Mouse (Mus musculus): ENCODE measurements around the gene Prkcd. TPM values are rescaled to one million over a fixed set of nuclear protein-coding genes. Genes with fewer than 3 reads are reported as not detected.

Gene Prkcd
- 100 to 1,000 TPM in 1 of 2 experiments, 10 to 100 TPM in 1; 80.9 to 129 TPM for total RNA-seq (2021)
- long read RNA-seq, experiment 1, transcript Prkcd-207 (18 exons, 2,777 nt): major isoform, 83 of 114 reads
- long read RNA-seq, experiment 1, partial matches to known transcripts: 10 of 114 reads
- long read RNA-seq, experiment 1, other reads (novel, unspliced or antisense): 14 of 114 reads
- long read RNA-seq, experiment 2, transcript Prkcd-207 (18 exons, 2,777 nt): major isoform, 56 of 80 reads
- long read RNA-seq, experiment 2, partial matches to known transcripts: 7 of 80 reads
- long read RNA-seq, experiment 2, other reads (novel, unspliced or antisense): 11 of 80 reads

DNA sequence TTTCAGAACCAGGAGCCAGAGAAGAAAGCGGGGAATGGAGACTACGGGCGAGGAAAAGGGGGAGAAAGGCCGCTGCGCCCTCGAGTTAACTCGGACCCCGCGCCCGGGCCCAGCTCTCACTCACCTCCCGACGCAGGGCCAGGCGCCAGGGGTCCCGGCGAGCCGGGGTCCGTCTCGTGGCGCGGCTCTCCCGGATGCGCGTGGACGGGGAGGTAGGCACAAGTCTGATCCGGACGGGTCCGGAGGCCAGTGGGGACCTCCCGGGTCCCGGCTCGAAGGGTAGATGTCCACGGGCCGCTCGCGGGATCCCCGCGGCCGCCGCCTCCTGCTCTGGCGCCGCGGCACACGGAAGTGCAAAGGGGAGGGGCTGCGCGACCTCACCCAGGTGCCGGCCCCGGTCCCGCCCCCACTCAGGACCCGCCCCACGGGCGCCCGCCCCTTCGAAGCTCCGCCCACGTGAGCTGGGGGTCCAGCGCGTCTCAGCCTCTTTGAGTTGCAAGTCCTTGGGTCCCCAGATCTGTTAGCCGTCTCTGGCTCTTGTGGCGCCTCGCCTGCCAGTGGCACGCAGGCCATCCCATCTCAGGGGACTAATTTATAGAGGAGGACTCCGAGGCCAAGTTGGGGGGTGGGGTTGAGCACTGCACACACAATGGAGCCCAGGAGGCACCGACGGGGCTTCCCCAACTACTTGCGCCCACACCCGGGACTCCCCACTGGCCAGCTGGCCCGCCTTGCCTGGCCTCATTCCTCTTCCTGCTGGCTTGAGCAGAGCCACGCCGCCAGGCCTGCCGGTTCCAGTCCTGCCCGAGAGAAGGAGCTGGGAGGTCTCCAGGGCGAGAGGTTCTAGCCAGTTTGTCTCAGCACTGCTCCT, at the start of gene Prkcd:
TSS of gene Prkcd (minus strand) at position 355 of the 871 bp plus-strand sequence.
- DNase-seq: peak; percentile 91

DNA sequence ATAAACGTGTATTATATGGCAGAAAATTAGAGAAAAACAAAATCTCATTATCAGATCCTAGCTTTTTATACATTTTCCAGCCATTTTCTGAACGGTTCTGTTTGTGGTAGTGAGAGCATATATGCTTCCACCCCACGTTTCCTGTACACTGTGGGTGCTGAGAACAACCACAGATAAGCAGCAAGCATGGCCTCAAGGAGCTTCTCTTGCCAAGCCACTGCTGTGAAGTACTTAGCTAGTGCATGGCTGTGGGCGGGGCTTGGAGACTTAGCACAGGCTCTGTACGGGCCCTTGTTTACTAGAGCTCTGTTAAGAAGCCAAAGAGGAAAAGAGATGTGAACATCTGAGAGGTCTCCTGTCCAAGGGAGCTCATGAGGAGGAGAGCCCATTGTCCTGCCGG, 48.9 kb upstream of the Prkcd start:
- no peak for DNase-seq

DNA sequence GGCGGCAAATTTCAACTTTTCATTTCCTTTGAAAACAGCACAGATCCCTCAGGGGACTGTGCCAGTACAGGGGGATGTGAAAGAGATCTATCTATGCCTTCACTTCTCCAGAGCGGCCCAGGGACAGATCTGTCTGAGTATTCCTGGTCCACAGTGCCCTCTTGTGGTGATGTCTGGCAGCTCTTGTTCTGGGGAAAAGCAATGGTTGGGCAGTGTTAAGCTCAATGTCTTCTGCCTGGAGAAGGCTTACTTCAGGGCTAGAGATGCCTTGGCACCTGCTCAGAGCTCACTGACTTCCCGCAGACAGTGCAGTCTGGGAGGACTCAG, 45.9 kb upstream of the Prkcd start:
- DNase-seq: peak; percentile 92

DNA sequence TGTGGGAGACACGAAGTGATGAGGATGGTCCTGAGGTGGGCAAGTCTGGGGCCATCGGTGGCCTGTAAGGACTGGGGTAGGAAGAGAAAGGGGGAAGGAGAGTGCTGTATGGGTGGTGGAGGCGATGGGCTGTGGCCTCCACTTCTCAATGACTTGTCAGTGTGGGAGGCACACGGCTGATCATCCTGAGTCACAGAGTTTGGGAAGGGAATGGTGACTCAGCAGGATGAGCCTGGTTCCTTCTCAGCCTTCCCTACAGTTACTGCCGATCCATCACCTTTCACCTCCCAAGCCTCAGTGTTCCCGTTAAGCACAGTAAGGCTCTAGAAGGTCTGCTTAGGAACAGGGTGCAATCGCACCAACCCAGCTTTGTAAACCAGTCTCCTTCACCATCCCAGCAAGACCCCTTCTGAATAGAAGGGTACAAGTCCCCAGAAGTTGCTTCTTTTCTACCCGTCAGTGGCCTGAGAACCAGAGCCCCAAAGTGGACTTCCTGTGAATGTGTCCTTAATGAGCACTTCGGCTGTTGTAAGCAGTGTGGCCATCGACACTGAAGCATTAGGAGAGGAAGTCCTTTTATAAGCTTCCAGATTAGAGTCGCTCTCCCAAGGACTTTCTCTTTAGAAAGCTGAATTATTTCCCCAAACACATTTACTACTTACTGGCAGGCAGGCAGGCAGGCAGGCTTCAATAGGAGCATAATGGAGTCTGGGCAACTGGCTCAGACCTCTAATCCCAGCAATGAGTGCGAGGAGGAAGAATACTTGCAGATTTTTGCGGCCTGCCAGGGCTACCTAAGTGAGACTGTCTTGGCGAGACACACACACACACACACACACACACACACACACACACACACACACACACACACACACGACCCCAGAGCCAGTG, 45.3 kb upstream of the Prkcd start:
- DNase-seq: peak; percentile 52

DNA sequence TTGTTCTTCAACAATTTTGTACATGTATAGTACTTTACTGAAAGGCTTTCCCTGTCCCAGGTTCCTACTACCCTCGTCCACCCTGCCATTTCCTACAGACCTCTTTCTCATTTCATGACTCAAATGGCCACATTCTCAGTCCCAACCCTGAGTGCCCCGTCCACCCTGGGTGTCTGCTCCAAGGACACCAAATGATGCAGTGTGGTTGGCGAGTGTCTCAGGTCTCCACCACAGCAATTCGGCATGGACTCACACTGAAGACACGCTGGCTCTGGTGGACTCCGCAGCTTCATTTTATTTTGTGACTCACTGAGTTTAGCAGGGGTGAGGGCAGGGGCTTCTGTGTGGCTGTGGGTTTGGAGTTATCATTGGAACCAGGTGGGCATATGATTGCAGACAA, 44.2 kb upstream of the Prkcd start:
- DNase-seq: peak; percentile 54

DNA sequence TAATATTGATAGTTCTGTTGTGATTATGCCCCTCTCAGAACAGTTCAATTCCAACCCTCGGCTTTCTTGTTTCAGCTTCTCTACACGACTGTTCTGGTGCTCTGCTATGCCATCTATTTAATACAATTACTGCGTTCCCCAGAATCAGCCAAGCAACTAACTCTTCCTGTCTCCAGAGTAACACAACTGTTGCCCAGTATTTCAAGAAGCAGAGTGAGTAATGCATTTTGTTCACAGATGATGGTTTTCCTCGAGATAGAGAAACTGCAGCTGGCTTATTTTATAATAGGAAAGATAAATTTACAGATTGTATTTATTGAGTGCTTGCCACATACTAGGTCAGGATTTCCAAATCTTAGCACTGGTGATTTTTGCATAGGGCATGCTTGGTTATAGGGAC, 40.6 kb upstream of the Prkcd start:
- DNase-seq: no peak

DNA sequence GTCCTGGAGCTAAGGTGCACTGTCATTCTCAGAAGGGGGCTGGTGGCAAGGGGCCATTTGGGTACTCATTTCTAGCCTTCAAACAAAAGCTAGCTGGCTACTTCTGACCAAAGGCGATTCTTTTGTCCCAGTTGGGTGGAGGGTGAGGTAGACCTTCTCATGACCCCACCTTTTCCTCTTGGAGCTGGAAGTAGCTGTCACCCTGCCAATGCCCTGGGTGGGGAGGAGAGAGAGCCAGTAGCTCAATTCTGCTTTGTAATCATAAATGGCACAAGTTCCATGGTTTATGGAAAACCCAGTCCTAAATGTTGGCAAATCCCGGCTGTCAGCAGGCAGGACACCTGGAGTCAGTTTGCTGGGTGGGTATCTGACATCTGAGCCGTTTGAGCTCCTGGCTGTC, 40.1 kb upstream of the Prkcd start:
- DNase-seq: no peak

DNA sequence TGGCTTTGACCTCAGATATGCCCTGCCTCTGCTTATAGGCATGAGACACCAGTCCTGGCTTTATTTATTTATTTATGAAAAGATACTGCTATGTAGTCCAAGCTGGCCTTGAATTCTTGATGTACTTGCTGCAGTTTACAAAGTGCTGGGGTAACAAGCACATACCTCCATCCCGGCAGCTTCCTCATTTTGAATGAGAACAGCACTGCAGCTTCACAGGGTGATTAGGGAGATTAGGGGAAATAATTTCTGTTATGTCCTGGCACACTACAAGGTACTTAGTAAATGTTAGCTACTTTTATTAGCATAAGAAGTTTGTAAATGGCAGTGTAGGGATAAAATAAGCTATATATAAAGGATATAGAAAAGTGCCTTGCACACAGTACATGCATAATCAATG, 29.5 kb upstream of the Prkcd start:
- DNase-seq: no peak

DNA sequence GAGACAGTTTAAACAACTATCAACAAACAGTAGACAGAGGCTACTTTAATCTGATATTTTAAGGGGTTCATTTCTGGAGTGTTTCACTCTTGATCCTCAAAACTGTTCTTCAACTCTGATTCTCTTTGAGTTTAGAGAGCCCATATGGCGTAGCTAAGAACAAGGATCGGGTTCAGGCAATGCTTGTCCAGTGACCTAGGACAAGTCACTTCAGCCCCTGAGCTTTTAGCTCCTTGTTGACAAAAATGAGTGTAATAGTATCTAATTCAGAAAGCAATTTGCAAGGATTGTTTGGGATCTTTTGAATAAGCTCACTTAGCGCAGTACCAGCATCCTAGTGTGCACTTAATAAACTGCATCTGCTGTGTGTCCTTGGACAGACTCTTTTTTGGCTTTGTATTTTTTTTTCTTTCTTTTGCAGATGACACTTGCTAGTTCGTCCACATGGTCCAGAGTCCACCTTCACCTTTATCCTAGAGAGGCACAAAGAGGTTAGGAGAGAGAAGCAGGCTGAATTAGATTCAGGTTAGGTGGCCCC, 28.8 kb upstream of the Prkcd start:
- DNase-seq: no peak

DNA sequence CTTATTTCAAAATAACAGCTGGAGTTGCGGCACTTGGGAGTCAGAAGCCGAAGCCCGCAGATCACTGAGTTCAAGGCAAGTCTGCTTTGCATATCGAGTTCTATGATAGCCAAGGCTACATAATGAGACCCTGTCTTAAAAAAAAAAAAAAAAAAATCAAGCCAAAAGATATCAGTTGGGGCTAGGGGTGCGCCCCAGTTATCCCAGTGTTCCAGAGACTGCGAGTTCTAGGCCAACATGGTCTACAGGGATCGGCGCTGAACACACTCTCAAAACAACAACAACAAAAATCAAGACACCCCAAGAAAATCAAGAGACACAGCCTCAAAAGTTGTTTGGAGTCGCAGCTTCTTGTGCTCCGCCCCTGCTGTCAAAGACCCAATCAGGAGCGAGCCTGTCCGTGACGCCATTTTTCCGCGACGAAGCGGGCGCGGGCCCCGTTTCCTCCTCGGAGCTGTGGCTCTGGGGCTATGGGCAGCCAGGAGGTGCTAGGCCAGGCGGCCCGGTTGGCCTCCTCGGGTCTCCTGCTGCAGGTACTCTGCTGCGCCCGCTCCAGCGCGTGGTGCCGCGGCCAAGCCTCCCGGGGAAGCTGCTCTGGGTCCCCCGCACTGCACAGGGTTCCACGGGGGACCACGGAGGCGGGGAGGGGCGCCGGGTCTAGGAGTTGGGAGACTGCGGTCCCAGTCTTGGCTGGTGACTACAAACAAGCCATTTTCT, 28.1 kb upstream of the Prkcd start, which contains the start of gene Rft1:
TSS of gene Rft1 (plus strand) at position 418 of the 717 bp plus-strand sequence.
- peak; percentile 100 for DNase-seq

DNA sequence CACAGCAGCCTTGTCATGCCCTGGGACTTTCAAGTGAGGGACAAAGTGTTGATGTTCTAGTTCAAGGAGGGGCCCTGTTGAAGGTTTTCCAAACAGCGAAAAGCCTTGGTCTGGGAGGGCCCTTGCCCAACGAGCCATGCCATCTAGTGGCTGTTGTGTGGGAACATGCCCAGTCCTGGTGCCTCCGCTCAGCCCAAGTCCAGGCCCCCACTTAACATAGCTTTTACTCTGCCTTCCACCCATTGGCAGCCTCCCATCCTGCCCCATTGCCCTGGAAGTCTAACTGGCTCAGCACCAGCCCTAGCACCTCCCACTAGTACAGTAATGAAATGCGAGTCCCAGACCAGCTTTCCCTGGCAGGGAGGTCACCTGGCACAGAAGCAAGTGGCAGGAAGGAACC, 25.0 kb upstream of the Prkcd start:
- DNase-seq: peak; percentile 90

DNA sequence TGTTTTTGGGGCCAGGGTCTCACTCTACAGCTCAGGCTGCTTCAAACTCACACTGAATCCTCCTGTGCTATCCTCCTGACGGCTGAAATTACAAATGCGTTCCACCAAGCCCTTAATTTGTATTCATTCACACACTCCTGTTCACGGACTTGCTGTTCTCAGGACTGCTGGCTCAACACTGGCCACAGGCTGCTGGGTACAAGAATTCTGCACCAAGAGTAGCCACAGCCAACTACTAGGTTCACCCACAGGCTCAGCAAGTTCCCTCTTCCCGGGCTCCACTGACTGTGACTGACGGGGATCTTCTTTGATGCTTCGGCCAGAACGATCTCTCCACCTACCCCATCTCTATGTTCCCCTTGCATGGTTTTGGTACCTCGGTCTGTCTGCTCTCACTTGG, 23.7 kb upstream of the Prkcd start:
- no peak for DNase-seq

DNA sequence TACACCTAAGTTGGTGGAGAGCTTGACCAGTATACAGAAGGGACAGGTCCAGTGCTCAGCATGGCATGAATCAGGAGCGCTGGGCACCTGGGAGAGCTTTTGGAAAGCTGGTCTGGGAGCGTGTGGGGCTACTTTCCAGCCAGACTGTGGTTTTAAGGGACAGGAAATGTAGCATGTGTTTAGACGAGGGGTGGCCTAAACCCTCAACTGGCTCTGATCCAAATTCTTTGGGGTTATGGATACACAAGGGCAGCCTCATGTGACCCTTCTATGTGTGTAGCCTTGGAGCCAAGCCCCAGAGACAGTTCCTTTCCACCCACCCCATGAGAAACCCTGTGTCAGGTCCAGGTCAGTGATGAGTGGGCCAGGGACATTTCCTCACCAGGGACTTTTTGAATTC, 22.5 kb upstream of the Prkcd start:
- DNase-seq: no peak

DNA sequence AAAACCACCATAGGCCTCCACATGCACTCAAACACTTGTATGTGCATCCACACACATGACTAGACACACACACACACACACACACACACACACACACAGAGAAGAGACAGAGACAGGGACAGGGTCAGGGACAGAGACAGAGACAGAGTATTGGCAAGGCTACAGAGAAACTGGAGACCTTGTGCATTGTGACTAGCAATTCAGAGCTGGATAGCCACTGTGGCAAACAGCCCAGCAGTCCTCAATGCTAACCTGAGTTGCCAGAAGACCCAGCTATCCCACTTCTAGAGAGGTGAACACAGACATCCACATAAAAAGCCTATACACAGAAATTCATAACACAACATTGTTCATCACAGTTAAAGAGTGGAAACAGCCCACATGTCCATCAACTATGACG, 20.5 kb upstream of the Prkcd start:
- peak; percentile 21 for DNase-seq

DNA sequence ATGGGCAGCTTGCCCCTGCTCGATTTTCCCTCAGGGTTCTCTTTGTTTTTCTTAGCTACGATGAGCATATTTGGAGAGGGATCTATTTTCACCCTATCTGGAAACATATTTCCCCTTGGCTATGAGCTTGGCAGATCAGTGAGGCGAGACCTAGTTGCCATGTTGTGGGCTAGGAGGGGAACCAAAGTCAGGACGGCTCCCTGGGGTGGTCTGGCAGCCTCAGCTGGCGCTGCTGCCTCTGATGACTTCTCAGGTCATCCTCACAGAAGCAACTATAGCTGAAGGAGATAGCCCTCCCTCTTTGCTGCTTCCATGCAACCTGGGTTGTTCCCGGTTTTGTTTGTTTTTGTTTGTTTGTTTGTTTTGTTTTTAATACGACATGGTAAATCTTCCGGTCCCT, 19.1 kb upstream of the Prkcd start:
- DNase-seq: no peak

DNA sequence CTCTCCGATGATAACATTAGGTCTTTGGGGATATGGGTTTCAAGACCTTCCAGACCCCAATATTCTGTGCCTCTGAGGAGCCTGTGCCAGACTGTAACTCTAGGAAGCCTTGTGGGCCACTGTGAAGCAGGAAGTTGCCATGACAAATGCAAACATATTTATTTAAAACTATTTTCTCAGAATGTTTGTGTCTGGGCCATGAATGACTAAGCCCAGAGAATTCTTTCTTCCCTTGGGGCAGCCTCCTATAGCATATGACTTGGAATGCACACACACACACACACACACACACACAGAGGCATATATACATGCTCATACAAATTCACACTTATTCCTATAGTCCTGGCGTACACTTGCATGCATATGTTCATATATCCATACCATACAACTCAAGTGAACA, 18.0 kb upstream of the Prkcd start:
- no peak for DNase-seq

DNA sequence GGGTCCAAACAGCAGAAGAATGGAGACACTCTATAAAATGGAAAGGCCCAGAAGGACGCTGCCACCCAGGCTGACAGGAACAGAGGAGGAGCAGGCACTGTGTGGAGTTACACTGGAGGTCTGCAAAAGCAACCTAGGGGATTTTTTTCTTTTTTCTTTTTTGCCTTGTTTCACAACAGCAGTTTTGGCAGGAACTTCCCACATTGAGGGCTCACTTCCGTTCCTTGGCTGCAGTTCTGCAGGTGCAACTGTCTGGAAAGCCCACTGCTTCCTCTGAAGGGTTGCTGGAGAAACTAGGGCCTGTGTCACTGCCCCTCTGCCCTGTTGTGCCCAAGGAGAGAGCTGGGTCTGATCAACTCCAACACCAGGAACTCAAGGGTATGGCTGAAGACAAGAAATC, 15.7 kb upstream of the Prkcd start:
- no peak for DNase-seq

DNA sequence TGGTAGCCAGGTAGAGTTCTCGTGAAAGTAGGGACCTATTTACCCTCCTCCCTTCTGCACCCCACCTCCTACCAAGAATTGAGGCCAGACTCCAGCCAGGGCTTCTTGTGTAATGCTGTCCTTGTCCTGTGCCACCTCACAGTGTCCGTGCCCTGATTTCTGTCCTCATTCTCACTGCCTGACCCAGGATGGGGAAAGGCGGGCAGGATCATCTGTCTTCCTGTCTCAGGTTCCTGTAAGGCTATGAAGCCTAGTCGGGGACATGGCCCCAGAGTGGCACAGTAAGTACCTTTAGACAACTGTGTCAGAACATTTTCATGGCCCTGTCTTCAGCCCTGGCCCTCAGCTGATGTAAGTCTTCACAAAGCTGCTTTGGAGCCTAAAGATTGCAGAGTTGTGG, 12.7 kb upstream of the Prkcd start:
- peak; percentile 58 for DNase-seq

DNA sequence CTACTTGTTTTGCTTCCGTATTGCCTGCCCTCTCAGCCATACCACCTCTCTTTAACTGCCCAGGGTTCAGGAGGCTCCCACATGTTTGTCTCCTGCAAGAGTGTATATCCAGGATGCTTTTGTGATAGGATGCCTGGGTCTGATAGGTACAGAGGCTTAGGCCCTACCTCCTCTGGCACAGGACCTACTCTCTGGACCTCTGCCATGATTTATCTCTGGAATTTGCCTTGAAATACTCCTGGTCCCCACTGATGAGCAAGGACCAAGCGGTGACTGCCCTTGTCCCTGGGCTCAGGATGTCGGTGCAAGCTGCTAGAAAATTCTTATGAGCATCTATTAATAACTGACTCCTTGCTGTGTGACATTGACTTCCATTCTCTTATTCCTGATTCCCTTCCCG, 12.0 kb upstream of the Prkcd start:
- DNase-seq: peak; percentile 72

DNA sequence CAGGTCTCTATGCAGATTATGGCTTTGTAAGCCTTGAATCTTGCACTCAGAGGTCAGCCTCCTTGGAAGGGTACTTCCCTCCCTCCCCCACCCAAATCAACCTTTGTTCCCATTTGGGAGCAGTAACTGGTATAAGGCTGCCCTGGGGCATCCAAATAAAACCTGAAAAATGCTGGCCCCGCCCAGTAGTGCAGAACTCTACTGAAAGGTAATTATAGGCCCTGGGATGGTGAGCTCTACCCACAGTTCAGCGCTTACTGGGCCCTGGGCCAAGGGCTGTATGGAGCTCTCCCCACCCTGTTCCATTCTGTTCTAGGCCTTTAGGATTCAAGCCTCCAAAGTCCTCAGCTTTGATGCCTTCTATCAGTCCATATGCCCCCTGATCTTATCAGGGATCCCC, 11.1 kb upstream of the Prkcd start:
- DNase-seq: no peak

DNA sequence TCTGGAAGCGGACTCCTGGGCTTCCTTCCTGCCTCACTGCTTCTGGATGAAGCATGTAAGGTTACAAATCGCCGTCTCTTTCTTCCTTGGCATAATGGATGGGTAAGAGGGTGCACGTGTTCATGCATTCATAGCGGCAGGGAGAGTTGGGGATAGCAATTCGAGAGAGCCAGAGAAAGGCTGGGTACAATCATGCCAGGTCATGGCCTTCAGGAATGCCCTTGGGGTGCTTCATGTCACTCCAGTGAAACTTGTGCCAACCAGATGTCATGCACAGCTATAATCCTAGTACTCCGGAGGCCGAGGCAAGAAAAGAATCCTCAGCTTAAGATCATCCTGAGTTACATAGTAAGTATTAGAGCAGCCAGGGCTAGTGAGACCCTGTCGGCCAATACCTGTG, 10.5 kb upstream of the Prkcd start:
- DNase-seq: peak; percentile 41
